ENCODE assay signal across 16 mouse cellular contexts in the genomic region with DNA sequence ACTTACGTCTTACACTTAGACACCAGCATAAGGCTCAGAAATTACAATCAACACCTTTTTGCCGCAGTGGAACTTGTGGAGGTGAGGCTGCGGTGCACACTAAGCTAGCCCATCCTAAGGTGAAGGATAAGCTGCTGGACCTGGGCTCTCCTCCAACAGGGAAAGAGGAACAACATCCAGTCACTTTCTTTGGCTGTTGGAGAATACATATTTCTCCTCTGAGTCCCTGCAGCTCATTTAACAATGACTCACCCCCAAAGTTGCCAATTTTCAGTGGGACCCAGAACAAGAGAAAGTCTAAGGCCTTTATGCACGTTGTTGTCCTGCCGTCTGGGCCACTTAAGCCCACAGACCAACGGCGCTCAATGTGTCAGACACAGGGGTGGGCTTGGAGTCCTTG. TPM values are rescaled to one million over a fixed set of nuclear protein-coding genes. Genes with fewer than 3 reads are reported as not detected.
A peak's percentile ranks its signal among the peaks of the same experiment; 100 is the strongest.
DNase-seq lines count a peak whose midpoint lies in the region.
"Had no signal": no experiment of that assay in that cellular context is flagged by ENCODE, and none has a peak within 500 bp of the region (broad histone marks: within the 10 kb centered on the region; RNA-seq: fewer than 3 reads in every experiment).

No protein-coding gene starts in this region.

- DNase-seq in adrenal gland, adult 2 months = peak; percentile 75
- DNase-seq in adrenal gland, postnatal 4 days (ENCODE audit: low spot score in 2 of 2) = no peak
- peak; percentile 42 for DNase-seq in urinary bladder, postnatal 14 days (ENCODE audit: low spot score)
- no peak for DNase-seq in urinary bladder, postnatal 25 days (ENCODE audit: low spot score)
- DNase-seq in adrenal gland, postnatal 10 days = peak; percentile 44
- DNase-seq in fibroblast of lung, adult 2 months (ENCODE audit: low read depth) = peak; percentile 73
- DNase-seq in kidney, postnatal 10 days = no peak
- no peak for DNase-seq in layer of hippocampus, adult 9-11 months
- DNase-seq: cerebellum, adult 8-10 months; cerebellum, postnatal 25 days; kidney, adult 18-20 months; right cerebral cortex, postnatal 25 days; thymus, postnatal 14 days had no signal

RNA-seq across cellular contexts. Expression of a gene that starts 27.2 kb away (rescaled TPM):
- 10 to 100 TPM; 12.0 to 16.1 TPM for total RNA-seq in adrenal gland, adult 2 months (2021)
- polyA plus RNA-seq in adrenal gland, adult 2 months (2012; rRNA removed) = 15.7 and 16.5 TPM in 2 replicates
- 10 to 100 TPM; 12.2 to 16.2 TPM for total RNA-seq in adrenal gland, postnatal 4 days (2021)
- 10 to 100 TPM; 13.5 to 15.9 TPM for total RNA-seq in adrenal gland, postnatal 10 days (2021)

RNA-seq across cellular contexts. Expression of a gene that starts 38.3 kb away (rescaled TPM):
- 10 to 100 TPM; 21.9 to 22.0 TPM for total RNA-seq in adrenal gland, adult 2 months (2021)
- polyA plus RNA-seq in adrenal gland, adult 2 months (2012; rRNA removed) = 35.8 and 39.4 TPM in 2 replicates
- total RNA-seq in adrenal gland, postnatal 4 days (2021) = 10 to 100 TPM; 13.0 to 15.5 TPM
- total RNA-seq in adrenal gland, postnatal 10 days (2021) = 10 to 100 TPM in 1 of 2 experiments, 1 to 10 TPM in 1; 9.1 to 12.9 TPM

RNA-seq across cellular contexts. Expression of a gene that starts 43.0 kb away (rescaled TPM):
- total RNA-seq in adrenal gland, adult 2 months (2021) = under 1 TPM; 0.07 to 0.32 TPM
- polyA plus RNA-seq in adrenal gland, adult 2 months (2012; rRNA removed) = 0.10 and 0.25 TPM in 2 replicates
- 10 to 100 TPM in 1 of 2 experiments, 1 to 10 TPM in 1; 6.9 to 13.1 TPM for total RNA-seq in adrenal gland, postnatal 4 days (2021)
- total RNA-seq in adrenal gland, postnatal 10 days (2021) = 1 to 10 TPM; 4.9 to 7.5 TPM
- total RNA-seq: gastrocnemius, adult 8-10 months had no signal
- polyA plus RNA-seq: liver, adult 2 months; macrophage had no signal

RNA-seq across cellular contexts. Expression of a gene that starts 48.3 kb away (rescaled TPM):
- 10 to 100 TPM; 16.8 to 19.8 TPM for total RNA-seq in adrenal gland, adult 2 months (2021)
- polyA plus RNA-seq in adrenal gland, adult 2 months (2012; rRNA removed) = 21.5 and 27.7 TPM in 2 replicates
- 10 to 100 TPM; 33.9 to 38.3 TPM for total RNA-seq in adrenal gland, postnatal 4 days (2021)
- total RNA-seq in adrenal gland, postnatal 10 days (2021) = 10 to 100 TPM; 24.6 to 27.8 TPM

Comparison
In these comparisons a context has a peak if more than half of its experiments do, and no peak if none do; other contexts are left out.
1. DNase-seq: peak in adrenal gland, adult 2 months (single experiment), urinary bladder, postnatal 14 days (single experiment), adrenal gland, postnatal 10 days (single experiment) and fibroblast of lung, adult 2 months (single experiment); none in adrenal gland, postnatal 4 days (0 of 2), urinary bladder, postnatal 25 days (single experiment), kidney, postnatal 10 days (single experiment) and layer of hippocampus, adult 9-11 months (single experiment).
2. RNA of a gene that starts 43.0 kb away (total RNA-seq): 6.9 to 13.1 TPM in adrenal gland, postnatal 4 days and 4.9 to 7.5 TPM in adrenal gland, postnatal 10 days; 0.07 to 0.32 TPM in adrenal gland, adult 2 months; every median in the first group is over 4 times any median in the second.